Mouse (Mus musculus) urinary bladder, postnatal 25 days (tissue): Measurements from ENCODE around the gene Mnat1.
A peak's percentile ranks its signal among the peaks of the same experiment; 100 is the strongest.
"Not testable (repeated sequence)": the region's sequence is repeated elsewhere in the genome, so short reads cannot be mapped to it uniquely, and the experiment has no call there.

Source experiments
- DNase-seq: peaks from one replicate; pipeline ENCODE4 v3.0.0; 2022; ENCODE audit warnings: low spot score

The Mnat1 gene

DNA sequence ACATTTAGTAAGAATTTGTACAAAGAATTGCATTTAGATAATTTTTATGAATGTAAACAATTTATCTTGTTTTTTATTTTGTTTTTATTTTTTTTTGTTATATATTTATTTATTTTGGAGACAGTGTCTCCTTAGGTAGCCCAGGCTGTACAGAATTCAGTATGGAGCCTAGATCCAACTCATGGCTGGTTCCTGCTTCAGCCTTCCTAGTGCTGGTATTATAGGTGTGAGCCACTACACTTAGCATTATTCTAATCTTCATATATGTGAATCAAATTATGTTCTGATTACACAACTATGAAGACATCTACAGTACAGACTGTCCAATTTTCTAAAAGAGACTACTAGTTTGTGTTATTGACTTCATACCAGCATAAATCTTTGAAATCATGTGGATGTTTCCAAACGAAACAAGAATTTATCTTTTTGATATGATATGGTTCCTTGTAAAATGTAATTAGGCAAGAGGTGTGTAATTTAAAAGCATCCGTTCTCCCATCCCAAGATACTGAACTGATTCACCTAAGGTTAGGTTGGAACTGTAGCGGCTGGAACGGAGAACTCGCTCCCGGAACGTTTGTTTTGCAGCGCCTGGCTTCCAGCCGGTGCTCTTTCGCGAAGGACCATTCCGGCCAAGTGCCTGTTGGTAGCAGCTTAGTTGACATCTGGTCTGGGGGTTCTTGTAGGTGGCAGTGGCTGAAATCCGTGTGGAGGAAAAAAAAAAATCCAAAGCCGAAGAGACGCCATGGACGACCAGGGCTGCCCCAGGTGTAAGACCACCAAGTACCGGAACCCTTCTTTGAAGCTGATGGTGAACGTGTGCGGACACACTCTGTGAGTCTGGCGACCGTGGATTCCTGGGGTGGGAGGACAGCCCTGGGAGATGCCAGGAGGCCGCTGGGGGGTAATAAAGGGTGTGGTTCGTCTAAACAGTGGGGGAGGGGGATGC is at the start of gene Mnat1:
Mnat1 (plus strand) TSS at position 625 of the 949 bp plus-strand sequence.
- DNase-seq: peak; percentile 86

DNA sequence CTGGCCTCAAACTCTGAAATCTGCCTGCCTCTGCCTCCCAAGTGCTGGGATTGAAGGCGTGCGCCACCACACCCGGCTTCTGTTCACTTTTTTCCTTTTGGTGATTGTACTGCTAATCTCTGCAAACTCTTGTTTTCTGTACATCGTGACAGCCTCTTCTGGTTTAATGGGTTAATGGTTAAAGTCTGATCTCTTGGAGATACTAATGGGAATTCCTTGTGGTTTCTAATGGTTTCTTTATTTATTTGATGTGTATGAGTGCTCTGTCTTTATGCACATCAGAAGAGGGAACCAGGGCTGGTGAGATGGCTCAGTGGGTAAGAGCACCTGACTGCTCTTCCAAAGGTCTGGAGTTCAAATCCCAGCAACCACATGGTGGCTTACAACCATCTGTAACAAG is 41.7 kb upstream of the Mnat1 start:
- not testable (repeated sequence) for DNase-seq

DNA sequence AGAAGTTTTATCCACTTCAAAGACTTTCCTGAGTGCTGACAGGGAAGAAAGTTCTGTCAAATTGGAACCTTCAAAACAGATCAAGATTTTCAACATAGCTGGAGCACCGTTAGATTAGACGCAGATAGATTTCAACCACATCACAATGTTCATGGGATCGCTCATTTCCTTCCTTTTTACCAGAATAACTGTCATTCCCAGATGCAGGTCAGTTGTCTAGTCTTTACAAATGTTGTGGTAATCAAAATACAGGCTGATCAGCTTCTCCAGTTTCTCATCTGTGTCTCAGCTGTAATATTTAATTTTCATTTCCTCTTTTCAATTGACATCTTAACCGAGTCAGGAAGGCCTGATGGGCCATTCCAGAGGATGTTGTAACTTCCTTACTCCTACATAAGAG is 39.7 kb upstream of the Mnat1 start:
- no peak for DNase-seq

GRCm38 (mm10) chr12:73085739-73086630 is 37.5 kb upstream of the Mnat1 start:
- no peak for DNase-seq

GRCm38 (mm10) chr12:73087086-73087485 is 36.4 kb upstream of the Mnat1 start:
- no peak for DNase-seq

GRCm38 (mm10) chr12:73088500-73088899 is 35.0 kb upstream of the Mnat1 start:
- DNase-seq: no peak

DNA sequence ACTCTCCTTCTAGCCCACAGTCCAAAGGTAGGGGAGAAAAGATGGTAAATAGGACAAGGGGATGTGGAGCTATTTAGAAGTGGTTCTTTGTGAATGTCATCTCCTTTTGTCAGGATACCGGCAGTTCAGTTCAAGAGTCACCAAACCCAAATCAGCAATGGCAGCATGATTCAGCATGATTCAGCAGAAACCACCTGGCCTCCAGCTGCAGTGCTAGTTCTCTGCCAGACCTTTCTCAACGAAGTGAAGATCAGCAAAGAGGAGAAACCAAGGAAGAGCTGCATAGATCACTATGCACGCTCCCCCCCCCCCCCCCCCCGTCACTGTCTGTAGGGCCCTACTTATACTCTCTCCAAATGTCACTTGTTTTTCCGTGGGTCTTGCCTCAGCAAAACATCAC is 34.6 kb upstream of the Mnat1 start:
- DNase-seq: no peak

DNA sequence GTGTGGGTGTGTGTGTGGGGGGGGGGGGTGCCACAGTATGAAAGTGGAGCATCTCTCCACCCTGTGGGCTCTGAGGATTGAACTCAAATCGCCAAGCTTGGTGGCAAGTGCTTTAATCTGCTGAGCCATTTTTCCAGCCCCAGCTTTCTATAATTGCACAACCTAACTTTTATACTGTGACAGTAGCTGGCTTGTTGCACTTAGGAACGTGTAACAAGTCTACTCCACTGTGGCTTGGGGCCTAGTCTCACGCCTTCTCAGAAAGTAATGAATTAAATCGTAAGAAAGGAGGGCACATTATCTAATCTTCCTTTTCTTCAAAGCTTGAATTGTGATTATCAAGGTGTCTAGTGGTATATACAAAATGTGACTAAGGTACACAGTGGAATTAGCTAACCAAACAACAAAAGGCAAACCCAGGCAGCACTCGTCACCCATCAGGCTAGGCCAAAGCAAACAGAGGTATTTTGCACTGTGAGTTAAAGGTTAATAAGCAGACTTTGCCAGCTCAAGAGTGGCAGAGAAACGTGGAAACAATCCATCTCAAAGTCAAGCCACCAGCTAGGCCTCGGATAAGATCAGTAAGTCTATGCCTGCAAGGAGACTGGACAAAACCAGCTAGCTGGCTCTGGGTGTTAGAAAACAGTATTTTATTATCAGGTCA is 32.7 kb upstream of the Mnat1 start:
- no peak for DNase-seq

- no peak for DNase-seq
These were observed 29.3 kb upstream of the Mnat1 start for GRCm38 (mm10) chr12:73094189-73094588.

DNA sequence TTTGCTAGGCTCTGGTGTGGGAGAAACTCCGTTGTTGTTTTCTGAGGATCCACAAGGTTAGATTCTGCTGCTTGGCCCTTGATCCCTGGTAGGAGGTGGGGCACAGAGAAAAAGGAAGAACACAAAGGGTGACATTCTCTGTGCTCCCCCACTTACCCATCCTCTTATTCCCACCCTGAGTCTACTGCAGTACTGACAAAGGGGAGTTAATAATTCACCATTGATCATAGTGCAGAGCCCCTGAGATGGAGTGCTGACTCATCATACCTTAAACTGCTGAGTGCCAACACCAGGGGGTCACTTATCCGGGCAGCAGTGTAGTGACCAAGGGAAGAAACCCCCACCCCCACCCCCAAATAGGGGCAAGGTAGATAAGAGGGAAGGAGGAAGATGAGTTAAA is 28.9 kb upstream of the Mnat1 start:
- DNase-seq: no peak

- not testable (repeated sequence) for DNase-seq
These were observed 27.3 kb upstream of the Mnat1 start for GRCm38 (mm10) chr12:73096177-73096576.

GRCm38 (mm10) chr12:73098593-73098992 is 24.9 kb upstream of the Mnat1 start:
- DNase-seq: no peak

DNA sequence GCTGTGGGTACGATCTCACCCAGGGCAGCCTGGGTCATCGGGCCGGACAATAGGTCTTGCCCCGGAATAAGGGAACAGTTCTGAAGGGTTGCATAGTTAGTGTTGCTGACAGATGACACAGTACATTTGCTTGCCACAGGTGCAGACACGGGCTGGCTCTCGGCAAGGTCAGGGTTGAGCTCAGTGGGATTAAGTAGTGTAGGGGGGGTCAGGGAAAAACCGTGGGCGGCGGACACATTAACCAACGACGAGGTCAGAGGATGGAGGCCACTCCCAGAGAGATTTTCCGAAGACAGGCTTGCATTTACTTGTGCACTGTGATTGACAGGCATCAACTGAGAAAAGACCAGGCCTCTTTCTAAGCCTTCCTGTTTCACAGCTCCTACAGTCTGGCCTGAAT is 19.8 kb upstream of the Mnat1 start:
- no peak for DNase-seq

DNA sequence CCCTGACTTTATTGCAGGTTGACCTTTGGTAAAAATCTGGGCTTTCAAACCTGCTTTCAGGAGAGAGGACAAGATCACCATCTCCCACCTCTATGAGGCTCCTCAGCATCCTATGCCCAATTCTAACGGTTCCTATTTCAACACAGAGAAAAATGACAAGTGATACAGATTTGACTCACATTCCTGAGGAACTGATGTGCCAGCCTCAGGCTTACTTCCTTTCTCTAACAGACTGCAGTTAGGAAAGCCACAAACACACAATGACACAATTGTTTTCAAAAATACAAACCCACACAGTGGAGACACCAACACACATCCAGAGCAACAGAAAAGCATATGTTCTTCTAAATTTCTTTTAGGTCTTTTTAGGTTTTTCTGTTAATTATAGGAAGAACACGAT is 15.7 kb upstream of the Mnat1 start:
- DNase-seq: no peak

- peak; percentile 21 for DNase-seq
These were observed 12.9 kb upstream of the Mnat1 start for GRCm38 (mm10) chr12:73110431-73111111.

GRCm38 (mm10) chr12:73111561-73112325 is 11.8 kb upstream of the Mnat1 start:
- peak; percentile 27 for DNase-seq

DNA sequence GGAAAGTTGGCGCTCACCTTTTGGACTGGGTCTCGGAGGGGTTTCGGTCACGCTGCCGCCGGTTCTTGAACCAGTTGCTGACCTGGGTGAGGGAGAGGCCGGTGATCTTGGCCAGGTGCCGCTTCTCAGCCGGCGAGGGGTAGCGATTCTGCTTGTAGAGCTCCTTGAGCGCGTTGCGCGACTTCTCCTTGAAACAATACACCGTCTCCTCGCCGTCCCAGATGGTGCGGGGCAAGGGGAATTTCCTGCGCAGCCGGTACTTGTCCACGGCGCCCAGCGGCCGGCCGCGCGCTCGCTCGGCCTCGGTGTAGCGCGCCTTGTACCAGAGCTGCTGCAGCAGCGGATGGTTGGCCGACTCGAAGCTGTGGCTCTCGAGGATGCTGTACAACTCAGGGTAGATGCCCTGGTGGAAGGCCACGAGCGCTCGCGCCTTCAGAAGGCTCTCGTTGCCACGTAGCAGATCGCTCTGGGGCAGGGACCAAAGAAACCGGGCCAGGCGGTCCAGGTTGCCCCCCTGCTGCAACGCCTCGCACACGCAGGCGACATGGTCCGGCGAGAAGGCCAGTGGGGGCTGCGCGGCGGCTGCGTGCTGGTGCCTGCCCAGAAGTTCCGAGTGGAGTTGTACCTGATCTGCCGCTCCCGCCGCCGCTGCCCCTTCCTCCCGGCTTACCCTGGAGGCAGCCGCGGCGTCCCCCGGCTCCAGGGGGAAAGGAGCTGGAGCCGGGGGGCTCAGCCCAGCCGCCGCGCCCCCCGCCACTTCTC is 11.0 kb upstream of the Mnat1 start:
- peak; percentile 31 for DNase-seq

DNA sequence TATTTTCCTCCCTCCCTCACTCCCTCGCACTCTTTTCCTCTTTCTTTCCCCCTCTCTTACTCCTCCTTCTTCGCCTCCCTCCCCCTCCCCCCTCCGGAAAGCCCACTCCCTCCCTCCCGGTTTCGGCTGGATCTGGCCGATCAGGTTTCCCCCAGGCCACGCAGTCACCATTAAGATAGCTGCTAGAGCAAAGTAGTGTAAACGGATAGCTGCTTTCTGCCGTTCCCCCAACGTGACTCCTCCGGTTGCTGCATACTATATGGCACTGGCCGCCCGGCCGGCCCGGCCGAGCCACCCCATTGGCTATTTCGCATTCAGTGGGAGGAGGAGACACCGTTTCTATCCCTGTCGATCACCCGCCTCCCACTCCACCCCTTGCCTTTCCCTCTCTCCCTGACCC is 10.3 kb upstream of the Mnat1 start, which contains the start of gene Six4:
Six4 (minus strand) TSS at position 261 of the 400 bp plus-strand sequence.
- peak; percentile 53 for DNase-seq

DNA sequence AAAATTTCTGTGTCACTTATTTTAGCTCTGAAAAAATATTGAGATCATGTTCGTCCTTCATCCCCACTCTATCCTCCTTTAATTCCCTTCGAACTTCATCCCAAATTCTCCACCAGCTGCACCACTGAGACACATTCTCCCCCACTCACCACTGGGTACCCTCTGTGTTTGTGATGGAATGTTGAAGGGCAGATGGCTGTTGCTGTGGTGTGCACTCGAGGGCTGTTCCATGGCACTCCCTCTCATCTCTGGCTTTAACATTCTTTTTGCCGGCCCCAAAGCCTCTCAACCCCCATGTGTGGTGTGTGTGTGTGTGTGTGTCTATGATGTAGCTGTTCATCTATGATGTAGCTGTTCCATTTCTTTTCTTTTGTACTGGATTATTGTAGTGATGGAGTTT is 1.7 kb downstream of the Mnat1 start:
- DNase-seq: no peak

DNA sequence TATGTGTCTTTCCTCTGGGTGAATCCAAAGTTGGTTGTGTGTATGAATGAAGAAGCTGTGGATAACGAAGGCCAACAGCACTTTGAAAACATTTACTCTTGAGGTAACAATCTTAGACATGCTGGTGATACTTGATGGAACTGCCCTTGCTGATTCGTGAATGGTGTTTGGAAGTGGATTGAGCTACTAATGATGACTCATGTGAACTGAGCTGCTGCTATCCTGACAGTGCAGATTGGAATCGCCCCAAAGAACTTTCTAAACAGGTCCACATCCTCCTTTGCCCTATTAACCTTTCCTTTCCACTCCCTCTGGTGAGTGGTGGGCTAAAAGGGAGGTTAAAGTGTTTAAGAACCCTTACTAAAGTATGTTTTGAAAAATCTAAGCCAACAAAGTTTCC is 17.2 kb downstream of the Mnat1 start:
- no peak for DNase-seq
